Comparison of ENCODE assay signal across 11 mouse cellular contexts in genomic region chr3:88382383-88382782, GRCm38 (mm10). TPM values are rescaled to one million over a fixed set of nuclear protein-coding genes. Genes with fewer than 3 reads are reported as not detected.
DNase-seq lines count a peak whose midpoint lies in the region; ATAC-seq and TF ChIP-seq lines count a peak whose summit lies in the region.
"Not testable (repeated sequence)": the region's sequence is repeated elsewhere in the genome, so short reads cannot be mapped to it uniquely, and the experiment has no call there.
"Had no signal": no experiment of that assay in that cellular context is flagged by ENCODE, and none has a peak within 500 bp of the region (broad histone marks: within the 10 kb centered on the region; RNA-seq: fewer than 3 reads in every experiment).

No protein-coding gene starts in this region.

- not testable (repeated sequence) for TF ChIP-seq POLR2A in olfactory bulb, adult 2 months (IDR thresholded peaks at IDR 0.05; ENCODE audit: insufficient read depth, low read depth, low read length)

- WGBS in embryonic facial prominence, embryonic 14.5 days = 17% methylated on average over 1 of the region's 7 CpGs
- 26% methylated on average over 3 of the region's 7 CpGs for WGBS in forebrain, embryonic 15.5 days
- WGBS in hindbrain, embryonic 13.5 days = 50% methylated on average over 3 of the region's 7 CpGs
- WGBS in intestine, embryonic 16.5 days = 15% methylated on average over 1 of the region's 7 CpGs
- 36% methylated on average over 2 of the region's 7 CpGs for WGBS in limb, embryonic 15.5 days
- 11% methylated on average over 1 of the region's 7 CpGs for WGBS in midbrain, embryonic 13.5 days
- 55% methylated on average over 3 of the region's 7 CpGs for WGBS in olfactory bulb, adult 2 months

- ATAC-seq in embryonic facial prominence, embryonic 14.5 days (ENCODE audit: low read depth) = not testable (repeated sequence)
- peak; percentile 30; the same call in 1 of the 2 replicates for ATAC-seq in forebrain, embryonic 15.5 days (replicated peaks)
- peak; percentile 40; the same call in 1 of the 2 replicates for ATAC-seq in hindbrain, embryonic 13.5 days (ENCODE audit: low FRiP score)
- peak; percentile 12; the same call in 1 of the 2 replicates for ATAC-seq in intestine, embryonic 16.5 days
- ATAC-seq in limb, embryonic 15.5 days (ENCODE audit: insufficient number of reproducible peaks, low FRiP score, low TSS enrichment, low read depth) = 0 out of 2 replicates have a peak, but pooled peaks have one; percentile 18
- peak; percentile 49 for ATAC-seq in midbrain, embryonic 13.5 days

- not testable (repeated sequence) for H3K4me1 ChIP-seq in embryonic facial prominence, embryonic 14.5 days (ENCODE audit: control insufficient read depth, insufficient read depth, low read length); forebrain, embryonic 15.5 days; hindbrain, embryonic 13.5 days (replicated peaks); intestine, embryonic 16.5 days (ENCODE audit: control insufficient read depth, insufficient read depth, low read length); limb, embryonic 15.5 days; midbrain, embryonic 13.5 days (replicated peaks)
- peaks cover 13% of the 10 kb centered on the region for H3K4me1 ChIP-seq in olfactory bulb, adult 2 months (ENCODE audit: control insufficient read depth, insufficient read depth, low read length)

- DNase-seq in embryonic facial prominence, embryonic 14.5 days (ENCODE audit: low spot score) = not testable (repeated sequence)

- not testable (repeated sequence) for H3K27me3 ChIP-seq in embryonic facial prominence, embryonic 14.5 days (replicated peaks; ENCODE audit: control insufficient read depth, insufficient read depth, low read length); forebrain, embryonic 15.5 days; hindbrain, embryonic 13.5 days; intestine, embryonic 16.5 days (replicated peaks; ENCODE audit: control insufficient read depth, insufficient read depth, low read length); limb, embryonic 15.5 days; midbrain, embryonic 13.5 days

- H3K27ac ChIP-seq in embryonic facial prominence, embryonic 14.5 days (replicated peaks; ENCODE audit: low read depth, low read length); hindbrain, embryonic 13.5 days; intestine, embryonic 16.5 days (ENCODE audit: low read length); limb, embryonic 15.5 days; midbrain, embryonic 13.5 days: not testable (repeated sequence)
- H3K27ac ChIP-seq in forebrain, embryonic 15.5 days (replicated peaks) = 0 out of 2 replicates have a peak overlapping the region, but pooled peaks have one; percentile 84
- H3K27ac ChIP-seq in olfactory bulb, adult 2 months (ENCODE audit: insufficient read depth, low read depth, low read length) = 0 out of 2 replicates have a peak overlapping the region, but pooled peaks have one; percentile 44

- not testable (repeated sequence) for H3K9me3 ChIP-seq in embryonic facial prominence, embryonic 14.5 days (ENCODE audit: control insufficient read depth, low read length); forebrain, embryonic 15.5 days; hindbrain, embryonic 13.5 days; intestine, embryonic 16.5 days (ENCODE audit: control insufficient read depth, low read length); limb, embryonic 15.5 days; midbrain, embryonic 13.5 days

- not testable (repeated sequence) for H3K36me3 ChIP-seq in embryonic facial prominence, embryonic 14.5 days (ENCODE audit: control insufficient read depth, insufficient read depth, low read length); forebrain, embryonic 15.5 days; hindbrain, embryonic 13.5 days; intestine, embryonic 16.5 days (ENCODE audit: control insufficient read depth, insufficient read depth, low read length); limb, embryonic 15.5 days; midbrain, embryonic 13.5 days

- TF ChIP-seq CTCF in olfactory bulb, adult 2 months (IDR thresholded peaks at IDR 0.05; ENCODE audit: insufficient read depth, low read depth, low read length) = not testable (repeated sequence)

- peak overlapping the region; percentile 54 for H3K4me2 ChIP-seq in embryonic facial prominence, embryonic 14.5 days (ENCODE audit: low read depth, low read length)
- not testable (repeated sequence) for H3K4me2 ChIP-seq in forebrain, embryonic 15.5 days (replicated peaks); hindbrain, embryonic 13.5 days; intestine, embryonic 16.5 days (ENCODE audit: low read depth, low read length); limb, embryonic 15.5 days
- peak overlapping the region; percentile 50; the same call in 1 of the 2 replicates for H3K4me2 ChIP-seq in midbrain, embryonic 13.5 days (replicated peaks)

- not testable (repeated sequence) for H3K9ac ChIP-seq in embryonic facial prominence, embryonic 14.5 days (ENCODE audit: low read depth, low read length); forebrain, embryonic 15.5 days (replicated peaks); hindbrain, embryonic 13.5 days; intestine, embryonic 16.5 days (ENCODE audit: low read depth, low read length); limb, embryonic 15.5 days; midbrain, embryonic 13.5 days (replicated peaks)

- H3K4me3 ChIP-seq in embryonic facial prominence, embryonic 14.5 days (ENCODE audit: low read depth, low read length); forebrain, embryonic 15.5 days; hindbrain, embryonic 13.5 days; intestine, embryonic 16.5 days (ENCODE audit: low read length); limb, embryonic 15.5 days; midbrain, embryonic 13.5 days (replicated peaks); olfactory bulb, adult 2 months (ENCODE audit: insufficient read depth, low read depth, low read length): not testable (repeated sequence)

RNA-seq across cellular contexts. Expression of gene Bglap, which starts 1.9 kb away (rescaled TPM):
- polyA plus RNA-seq in embryonic facial prominence, embryonic 14.5 days (2014; fragmentation: Nextera tagmentation; extraction: Ambion mirVana) = 7.9 and 33.0 TPM in 2 replicates
- not detected in 2 replicates for polyA plus RNA-seq in forebrain, embryonic 15.5 days (2015; fragmentation: Nextera tagmentation; extraction: Ambion mirVana)
- polyA plus RNA-seq in hindbrain, embryonic 13.5 days (2015; fragmentation: Nextera tagmentation; extraction: Ambion mirVana) = not detected in 2 replicates
- 0.69 TPM in 1 of 2 replicates, not detected in the other for polyA plus RNA-seq in intestine, embryonic 16.5 days (2015; fragmentation: Nextera tagmentation; extraction: Ambion mirVana)
- polyA plus RNA-seq in limb, embryonic 15.5 days (2015; fragmentation: Nextera tagmentation; extraction: Ambion mirVana) = 0.88 and 1.7 TPM in 2 replicates
- polyA plus RNA-seq in midbrain, embryonic 13.5 days (2015; fragmentation: Nextera tagmentation; extraction: Ambion mirVana) = not detected in 2 replicates
- not detected in 2 replicates for polyA plus RNA-seq in olfactory bulb, adult 2 months (2012; ENCODE audit: insufficient read depth, insufficient read length, low replicate concordance, missing spikeins)
- polyA plus RNA-seq: cortical plate, adult 2 months; liver, embryonic 16.5 days; small intestine, adult 2 months had no signal

RNA-seq across cellular contexts. Expression of gene Bglap2, which starts 3.9 kb away (rescaled TPM):
- polyA plus RNA-seq in embryonic facial prominence, embryonic 14.5 days (2014; fragmentation: Nextera tagmentation; extraction: Ambion mirVana) = 6.5 and 27.0 TPM in 2 replicates
- polyA plus RNA-seq in forebrain, embryonic 15.5 days (2015; fragmentation: Nextera tagmentation; extraction: Ambion mirVana) = not detected in 2 replicates
- not detected in 2 replicates for polyA plus RNA-seq in hindbrain, embryonic 13.5 days (2015; fragmentation: Nextera tagmentation; extraction: Ambion mirVana)
- not detected in 2 replicates for polyA plus RNA-seq in intestine, embryonic 16.5 days (2015; fragmentation: Nextera tagmentation; extraction: Ambion mirVana)
- 1.5 and 2.4 TPM in 2 replicates for polyA plus RNA-seq in limb, embryonic 15.5 days (2015; fragmentation: Nextera tagmentation; extraction: Ambion mirVana)
- polyA plus RNA-seq in midbrain, embryonic 13.5 days (2015; fragmentation: Nextera tagmentation; extraction: Ambion mirVana) = not detected in 2 replicates
- polyA plus RNA-seq in olfactory bulb, adult 2 months (2012; ENCODE audit: insufficient read depth, insufficient read length, low replicate concordance, missing spikeins) = not detected in 2 replicates
- polyA plus RNA-seq: cortical plate, adult 2 months; liver, embryonic 16.5 days; midbrain, embryonic 15.5 days; small intestine, adult 2 months had no signal

RNA-seq across cellular contexts. Expression of gene Bglap3, which starts 9.8 kb away (rescaled TPM):
- 1.5 and 4.6 TPM in 2 replicates for polyA plus RNA-seq in embryonic facial prominence, embryonic 14.5 days (2014; fragmentation: Nextera tagmentation; extraction: Ambion mirVana)
- 0.27 TPM in 1 of 2 replicates, not detected in the other for polyA plus RNA-seq in forebrain, embryonic 15.5 days (2015; fragmentation: Nextera tagmentation; extraction: Ambion mirVana)
- 0.19 TPM in 1 of 2 replicates, not detected in the other for polyA plus RNA-seq in hindbrain, embryonic 13.5 days (2015; fragmentation: Nextera tagmentation; extraction: Ambion mirVana)
- polyA plus RNA-seq in intestine, embryonic 16.5 days (2015; fragmentation: Nextera tagmentation; extraction: Ambion mirVana) = 2.2 and 5.3 TPM in 2 replicates
- polyA plus RNA-seq in limb, embryonic 15.5 days (2015; fragmentation: Nextera tagmentation; extraction: Ambion mirVana) = 34.8 and 39.9 TPM in 2 replicates
- polyA plus RNA-seq in midbrain, embryonic 13.5 days (2015; fragmentation: Nextera tagmentation; extraction: Ambion mirVana) = not detected in 2 replicates
- not detected in 2 replicates for polyA plus RNA-seq in olfactory bulb, adult 2 months (2012; ENCODE audit: insufficient read depth, insufficient read length, low replicate concordance, missing spikeins)
- polyA plus RNA-seq: midbrain, embryonic 15.5 days had no signal

RNA-seq across cellular contexts. Expression of gene Paqr6, which starts 18.0 kb away (rescaled TPM):
- polyA plus RNA-seq in embryonic facial prominence, embryonic 14.5 days (2014; fragmentation: Nextera tagmentation; extraction: Ambion mirVana) = 7.3 and 9.2 TPM in 2 replicates
- polyA plus RNA-seq in forebrain, embryonic 15.5 days (2015; fragmentation: Nextera tagmentation; extraction: Ambion mirVana) = 0.94 and 1.0 TPM in 2 replicates
- 2.6 and 2.9 TPM in 2 replicates for polyA plus RNA-seq in hindbrain, embryonic 13.5 days (2015; fragmentation: Nextera tagmentation; extraction: Ambion mirVana)
- polyA plus RNA-seq in intestine, embryonic 16.5 days (2015; fragmentation: Nextera tagmentation; extraction: Ambion mirVana) = 4.4 and 5.1 TPM in 2 replicates
- 16.4 and 16.9 TPM in 2 replicates for polyA plus RNA-seq in limb, embryonic 15.5 days (2015; fragmentation: Nextera tagmentation; extraction: Ambion mirVana)
- polyA plus RNA-seq in midbrain, embryonic 13.5 days (2015; fragmentation: Nextera tagmentation; extraction: Ambion mirVana) = 0.77 and 1.0 TPM in 2 replicates
- not detected in 2 replicates for polyA plus RNA-seq in olfactory bulb, adult 2 months (2012; ENCODE audit: insufficient read depth, insufficient read length, low replicate concordance, missing spikeins)

RNA-seq across cellular contexts. Expression of gene Pmf1, which starts 27.7 kb away (rescaled TPM):
- polyA plus RNA-seq in embryonic facial prominence, embryonic 14.5 days (2014; fragmentation: Nextera tagmentation; extraction: Ambion mirVana) = 87.0 and 99.7 TPM in 2 replicates
- polyA plus RNA-seq in forebrain, embryonic 15.5 days (2015; fragmentation: Nextera tagmentation; extraction: Ambion mirVana) = 55.1 and 64.8 TPM in 2 replicates
- polyA plus RNA-seq in hindbrain, embryonic 13.5 days (2015; fragmentation: Nextera tagmentation; extraction: Ambion mirVana) = 36.9 and 37.8 TPM in 2 replicates
- 112 and 129 TPM in 2 replicates for polyA plus RNA-seq in intestine, embryonic 16.5 days (2015; fragmentation: Nextera tagmentation; extraction: Ambion mirVana)
- 94.9 and 106 TPM in 2 replicates for polyA plus RNA-seq in limb, embryonic 15.5 days (2015; fragmentation: Nextera tagmentation; extraction: Ambion mirVana)
- 51.7 and 56.8 TPM in 2 replicates for polyA plus RNA-seq in midbrain, embryonic 13.5 days (2015; fragmentation: Nextera tagmentation; extraction: Ambion mirVana)
- not detected in 2 replicates for polyA plus RNA-seq in olfactory bulb, adult 2 months (2012; ENCODE audit: insufficient read depth, insufficient read length, low replicate concordance, missing spikeins)
